Mouse (Mus musculus) frontal cortex, postnatal 36 days (tissue): ENCODE results near the gene Vti1a.
A peak's percentile ranks its signal among the peaks of the same experiment; 100 is the strongest.

Experiments
- DNase-seq, 2 experiments: peaks; one replicate each; pipeline ENCODE4 v3.0.0; 2022; ENCODE audit warnings: low spot score in 2 of 2

The Vti1a gene

GRCm38 (mm10) chr19:55378884-55379283 lies 62.8 kb downstream of the Vti1a start:
- no peak for DNase-seq

GRCm38 (mm10) chr19:55380764-55381163 lies 64.7 kb downstream of the Vti1a start:
- no peak for DNase-seq

- DNase-seq, result no peak
Measured at GRCm38 (mm10) chr19:55381343-55381742, 65.2 kb downstream of the Vti1a start.

- DNase-seq, result no peak
Measured at GRCm38 (mm10) chr19:55382745-55383144, 66.7 kb downstream of the Vti1a start.

- DNase-seq, result no peak
Measured at GRCm38 (mm10) chr19:55384634-55385033, 68.5 kb downstream of the Vti1a start.

- DNase-seq, result no peak
Measured at GRCm38 (mm10) chr19:55389019-55389418, 72.9 kb downstream of the Vti1a start.

GRCm38 (mm10) chr19:55390323-55390722 lies 74.2 kb downstream of the Vti1a start:
- DNase-seq, result no peak

GRCm38 (mm10) chr19:55401638-55402037 lies 85.5 kb downstream of the Vti1a start:
- no peak for DNase-seq

- DNase-seq, result no peak
Measured at GRCm38 (mm10) chr19:55408486-55408885, 92.4 kb downstream of the Vti1a start.

- no peak for DNase-seq
Measured at GRCm38 (mm10) chr19:55411415-55411814, 95.3 kb downstream of the Vti1a start.

- DNase-seq, result no peak
Measured at GRCm38 (mm10) chr19:55411894-55412293, 95.8 kb downstream of the Vti1a start.

- DNase-seq, result peak; percentile 17 to 44
Measured at GRCm38 (mm10) chr19:55414050-55414449, 98.0 kb downstream of the Vti1a start.

GRCm38 (mm10) chr19:55418756-55419155 lies 102.7 kb downstream of the Vti1a start:
- no peak for DNase-seq

- no peak for DNase-seq
Measured at GRCm38 (mm10) chr19:55419961-55420360, 103.9 kb downstream of the Vti1a start.

- DNase-seq, result peak; percentile 63 to 83
Measured at GRCm38 (mm10) chr19:55421816-55422215, 105.7 kb downstream of the Vti1a start.

- DNase-seq, result no peak
Measured at GRCm38 (mm10) chr19:55422311-55423064, 106.4 kb downstream of the Vti1a start.

GRCm38 (mm10) chr19:55423065-55423716 lies 107.1 kb downstream of the Vti1a start:
- DNase-seq, result peak in 1 of 2 experiments; percentile 6

GRCm38 (mm10) chr19:55423952-55424351 lies 107.9 kb downstream of the Vti1a start:
- DNase-seq, result peak; percentile 70 to 77

GRCm38 (mm10) chr19:55424507-55424906 lies 108.4 kb downstream of the Vti1a start:
- DNase-seq, result no peak

GRCm38 (mm10) chr19:55440306-55440705 lies 124.2 kb downstream of the Vti1a start:
- no peak for DNase-seq

GRCm38 (mm10) chr19:55443618-55444017 lies 127.5 kb downstream of the Vti1a start:
- DNase-seq, result no peak

- DNase-seq, result no peak
Measured at GRCm38 (mm10) chr19:55449084-55449483, 133.0 kb downstream of the Vti1a start.

- DNase-seq, result no peak
Measured at GRCm38 (mm10) chr19:55449506-55449905, 133.4 kb downstream of the Vti1a start.
